Mouse (Mus musculus): ENCODE data around the gene Zbtb17.

DNA sequence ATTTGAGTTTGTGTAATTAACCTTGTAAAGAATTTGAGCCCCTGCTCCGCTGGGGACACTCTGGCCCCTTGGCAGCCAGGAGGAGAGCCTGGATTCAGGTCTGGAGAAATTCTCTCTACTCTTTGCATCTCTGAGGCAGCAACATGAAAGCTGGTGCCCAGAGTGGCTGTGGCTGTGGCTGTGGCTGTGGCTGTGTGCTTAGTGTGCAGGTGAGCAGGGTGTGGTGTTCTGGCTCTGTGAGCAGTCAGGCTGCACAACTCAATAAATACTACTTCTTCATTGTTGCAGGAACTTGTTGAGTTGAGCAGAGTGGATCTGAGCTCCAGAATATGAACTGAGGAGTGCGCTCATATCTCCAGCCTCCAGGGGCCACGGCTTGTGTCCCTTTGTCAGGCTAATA lies 14.4 kb downstream of the Zbtb17 start:
- TF ChIP-seq CTCF (IDR thresholded peaks at IDR 0.05; ENCODE audit: extremely low read depth, insufficient read depth, low read length) (no peak), POLR2A (IDR thresholded peaks at IDR 0.05; ENCODE audit: extremely low read depth, insufficient read depth, low read length) (no peak)

Data from cortical plate, adult 2 months (tissue).